Mouse (Mus musculus): ENCODE results near the gene Olfr1099. TPM values are rescaled to one million over a fixed set of nuclear protein-coding genes. Genes with fewer than 3 reads are reported as not detected.

Gene Olfr1099
- not detected in 2 replicates for polyA plus RNA-seq (2014; fragmentation: Nextera tagmentation; extraction: Ambion mirVana)

- DNase-seq (ENCODE audit: low spot score) (no peak), ATAC-seq (ENCODE audit: insufficient number of reproducible peaks, low FRiP score, low TSS enrichment, low read depth) (no peak)
- WGBS: 87% methylated on average over 1 of the region's 1 CpGs
- Histone ChIP-seq H3K4me3 (ENCODE audit: low read depth, low read length) (no peak within 1 kb of the TSS), H3K36me3 (ENCODE audit: control insufficient read depth, insufficient read depth, low read length) (no peaks in the 10 kb centered on the region), H3K4me2 (ENCODE audit: low read depth, severe bottlenecking) (no peak within 1 kb of the TSS), H3K4me1 (ENCODE audit: control insufficient read depth, insufficient read depth, low read length) (no peaks in the 10 kb centered on the region), H3K9ac (ENCODE audit: low read length) (no peak within 1 kb of the TSS), H3K9me3 (ENCODE audit: control insufficient read depth, low read length) (no peaks in the 10 kb centered on the region), H3K27ac (replicated peaks; ENCODE audit: low read depth, low read length) (no peak within 1 kb of the TSS), H3K27me3 (ENCODE audit: control insufficient read depth, insufficient read depth, low read length) (no peaks in the 10 kb centered on the region)
Measured at GRCm38 (mm10) chr2:86960593-86960992, at the start of gene Olfr1099. TSS of gene Olfr1099 (minus strand) at chr2:86960693.

GRCm38 (mm10) chr2:86998098-86998497 lies 37.6 kb upstream of the Olfr1099 start, which contains the start of gene Olfr1102:
TSS of gene Olfr1102 (plus strand) at chr2:86998398.
- Histone ChIP-seq H3K9me3 (ENCODE audit: control insufficient read depth, low read length) (no peaks in the 10 kb centered on the region), H3K9ac (ENCODE audit: low read length) (no peak within 1 kb of the TSS), H3K27ac (replicated peaks; ENCODE audit: low read depth, low read length) (no peak within 1 kb of the TSS), H3K4me2 (ENCODE audit: low read depth, severe bottlenecking) (no peak within 1 kb of the TSS), H3K27me3 (ENCODE audit: control insufficient read depth, insufficient read depth, low read length) (no peaks in the 10 kb centered on the region), H3K4me1 (ENCODE audit: control insufficient read depth, insufficient read depth, low read length) (no peaks in the 10 kb centered on the region), H3K4me3 (ENCODE audit: low read depth, low read length) (no peak within 1 kb of the TSS), H3K36me3 (ENCODE audit: control insufficient read depth, insufficient read depth, low read length) (no peaks in the 10 kb centered on the region)
- DNase-seq (ENCODE audit: low spot score) (no peak), ATAC-seq (ENCODE audit: insufficient number of reproducible peaks, low FRiP score, low TSS enrichment, low read depth) (no peak)

GRCm38 (mm10) chr2:86991121-86991520 lies 30.6 kb upstream of the Olfr1099 start, which contains the start of gene Olfr1101:
TSS of gene Olfr1101 (minus strand) at chr2:86991221.
- WGBS: 85% methylated on average over 3 of the region's 3 CpGs

GRCm38 (mm10) chr2:86979854-86980253 lies 19.4 kb upstream of the Olfr1099 start, which contains the start of gene Olfr1100:
TSS of gene Olfr1100 (minus strand) at chr2:86979954.
- DNase-seq (ENCODE audit: low spot score) (no peak), ATAC-seq (ENCODE audit: insufficient number of reproducible peaks, low FRiP score, low TSS enrichment, low read depth) (no peak)
- no peaks in the 10 kb centered on the region for H3K4me1 ChIP-seq (ENCODE audit: control insufficient read depth, insufficient read depth, low read length)
- H3K36me3 ChIP-seq (ENCODE audit: control insufficient read depth, insufficient read depth, low read length): no peaks in the 10 kb centered on the region
- H3K27me3 ChIP-seq (ENCODE audit: control insufficient read depth, insufficient read depth, low read length): no peaks in the 10 kb centered on the region
- no peaks in the 10 kb centered on the region for H3K9me3 ChIP-seq (ENCODE audit: control insufficient read depth, low read length)
- no peak within 1 kb of the TSS for H3K9ac ChIP-seq (ENCODE audit: low read length)
- 82% methylated on average over 3 of the region's 3 CpGs for WGBS
- H3K4me2 ChIP-seq (ENCODE audit: low read depth, severe bottlenecking): no peak within 1 kb of the TSS
- no peak within 1 kb of the TSS for H3K4me3 ChIP-seq (ENCODE audit: low read depth, low read length)
- H3K27ac ChIP-seq (replicated peaks; ENCODE audit: low read depth, low read length): no peak within 1 kb of the TSS

More at GRCm38 (mm10) chr2:86991121-86991520, 30.6 kb upstream of the Olfr1099 start, which contains the start of gene Olfr1101:
- DNase-seq (ENCODE audit: low spot score) (no peak), ATAC-seq (ENCODE audit: insufficient number of reproducible peaks, low FRiP score, low TSS enrichment, low read depth) (no peak)
- H3K4me1 ChIP-seq (ENCODE audit: control insufficient read depth, insufficient read depth, low read length): no peaks in the 10 kb centered on the region
- H3K4me3 ChIP-seq (ENCODE audit: low read depth, low read length): no peak within 1 kb of the TSS
- H3K27me3 ChIP-seq (ENCODE audit: control insufficient read depth, insufficient read depth, low read length): no peaks in the 10 kb centered on the region
- H3K4me2 ChIP-seq (ENCODE audit: low read depth, severe bottlenecking): no peak within 1 kb of the TSS
- H3K9ac ChIP-seq (ENCODE audit: low read length): no peak within 1 kb of the TSS
- H3K27ac ChIP-seq (replicated peaks; ENCODE audit: low read depth, low read length): no peak within 1 kb of the TSS
- H3K9me3 ChIP-seq (ENCODE audit: control insufficient read depth, low read length): no peaks in the 10 kb centered on the region
- H3K36me3 ChIP-seq (ENCODE audit: control insufficient read depth, insufficient read depth, low read length): no peaks in the 10 kb centered on the region

DNA sequence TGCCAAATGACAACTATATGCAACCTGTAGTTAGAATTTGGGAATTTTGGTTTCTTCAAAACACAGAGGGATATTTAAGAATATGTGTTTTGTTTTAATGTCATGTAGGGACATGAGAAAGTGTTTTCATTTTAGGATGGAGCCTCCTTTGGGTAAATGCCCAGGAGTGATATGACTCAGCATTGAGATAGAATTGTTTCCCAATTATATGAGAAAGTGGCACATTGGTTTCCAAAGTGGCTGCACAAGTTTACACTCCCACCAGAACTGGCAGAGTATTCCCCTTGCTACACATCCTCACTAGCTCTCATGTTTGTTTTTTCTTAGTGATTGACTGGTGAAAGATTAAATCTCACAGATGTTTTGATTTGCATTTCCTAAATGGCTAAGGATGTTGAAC lies 33.9 kb downstream of the Olfr1099 start:
- ATAC-seq (ENCODE audit: insufficient number of reproducible peaks, low FRiP score, low TSS enrichment, low read depth) (no peak), DNase-seq (ENCODE audit: low spot score) (no peak)
- Histone ChIP-seq H3K9me3 (ENCODE audit: control insufficient read depth, low read length) (no peaks in the 10 kb centered on the region), H3K4me1 (ENCODE audit: control insufficient read depth, insufficient read depth, low read length) (no peaks in the 10 kb centered on the region), H3K4me2 (ENCODE audit: low read depth, severe bottlenecking) (no peak overlapping the region), H3K27me3 (ENCODE audit: control insufficient read depth, insufficient read depth, low read length) (no peaks in the 10 kb centered on the region), H3K4me3 (ENCODE audit: low read depth, low read length) (no peak overlapping the region), H3K36me3 (ENCODE audit: control insufficient read depth, insufficient read depth, low read length) (no peaks in the 10 kb centered on the region), H3K9ac (ENCODE audit: low read length) (no peak overlapping the region), H3K27ac (replicated peaks; ENCODE audit: low read depth, low read length) (no peak overlapping the region)

- no peaks in the 10 kb centered on the region for H3K9me3 ChIP-seq (ENCODE audit: control insufficient read depth, low read length)
- no peaks in the 10 kb centered on the region for H3K27me3 ChIP-seq (ENCODE audit: control insufficient read depth, insufficient read depth, low read length)
- H3K27ac ChIP-seq (replicated peaks; ENCODE audit: low read depth, low read length): no peak within 1 kb of the TSS
- H3K4me3 ChIP-seq (ENCODE audit: low read depth, low read length): no peak within 1 kb of the TSS
- H3K9ac ChIP-seq (ENCODE audit: low read length): no peak within 1 kb of the TSS
- H3K4me1 ChIP-seq (ENCODE audit: control insufficient read depth, insufficient read depth, low read length): no peaks in the 10 kb centered on the region
- no peak within 1 kb of the TSS for H3K4me2 ChIP-seq (ENCODE audit: low read depth, severe bottlenecking)
- WGBS: 87% methylated on average over 1 of the region's 1 CpGs
- no peak for ATAC-seq (ENCODE audit: insufficient number of reproducible peaks, low FRiP score, low TSS enrichment, low read depth)
- H3K36me3 ChIP-seq (ENCODE audit: control insufficient read depth, insufficient read depth, low read length): no peaks in the 10 kb centered on the region
- no peak for DNase-seq (ENCODE audit: low spot score)
Measured at GRCm38 (mm10) chr2:86924445-86924844, 36.0 kb downstream of the Olfr1099 start, which contains the start of gene Olfr1098. TSS of gene Olfr1098 (minus strand) at chr2:86924545.

DNA sequence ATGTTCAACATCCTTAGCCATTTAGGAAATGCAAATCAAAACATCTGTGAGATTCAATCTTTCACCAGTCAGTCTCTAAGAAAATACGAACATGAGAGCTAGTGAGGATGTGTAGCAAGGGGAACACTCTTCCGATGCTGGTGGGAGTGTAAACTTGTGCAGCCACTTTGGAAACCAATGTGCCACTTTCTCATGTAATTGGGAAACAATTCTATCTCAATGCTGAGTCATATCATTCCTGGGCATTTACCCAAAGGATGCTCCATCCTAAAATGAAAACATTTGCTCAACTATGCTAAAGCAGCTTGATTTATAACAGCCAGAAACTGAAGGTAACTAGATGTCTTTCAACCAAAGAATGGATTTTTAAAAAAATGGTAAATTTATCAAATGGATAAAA lies 54.8 kb downstream of the Olfr1099 start:
- DNase-seq (ENCODE audit: low spot score) (no peak), ATAC-seq (ENCODE audit: insufficient number of reproducible peaks, low FRiP score, low TSS enrichment, low read depth) (no peak)
- Histone ChIP-seq H3K4me2 (ENCODE audit: low read depth, severe bottlenecking) (no peak overlapping the region), H3K27me3 (ENCODE audit: control insufficient read depth, insufficient read depth, low read length) (no peaks in the 10 kb centered on the region), H3K9ac (ENCODE audit: low read length) (no peak overlapping the region), H3K4me1 (ENCODE audit: control insufficient read depth, insufficient read depth, low read length) (no peaks in the 10 kb centered on the region), H3K4me3 (ENCODE audit: low read depth, low read length) (no peak overlapping the region), H3K36me3 (ENCODE audit: control insufficient read depth, insufficient read depth, low read length) (no peaks in the 10 kb centered on the region), H3K27ac (replicated peaks; ENCODE audit: low read depth, low read length) (no peak overlapping the region), H3K9me3 (ENCODE audit: control insufficient read depth, low read length) (no peaks in the 10 kb centered on the region)
- 93% methylated on average over 2 of the region's 2 CpGs for WGBS

Other genes with a start within 250 kb of the Olfr1099 start
- not detected in 2 replicates for gene Olfr1089, start 227.0 kb downstream of the Olfr1099 start, polyA plus RNA-seq (2014; fragmentation: Nextera tagmentation; extraction: Ambion mirVana)
- gene Olfr1090, start 201.7 kb downstream of the Olfr1099 start, polyA plus RNA-seq (2014; fragmentation: Nextera tagmentation; extraction: Ambion mirVana): not detected in 2 replicates
- not detected in 2 replicates for gene Olfr1093, start 178.2 kb downstream of the Olfr1099 start, polyA plus RNA-seq (2014; fragmentation: Nextera tagmentation; extraction: Ambion mirVana)
- not detected in 2 replicates for gene Olfr141, start 150.7 kb downstream of the Olfr1099 start, polyA plus RNA-seq (2014; fragmentation: Nextera tagmentation; extraction: Ambion mirVana)
- not detected in 2 replicates for gene Olfr1094, start 136.0 kb downstream of the Olfr1099 start, polyA plus RNA-seq (2014; fragmentation: Nextera tagmentation; extraction: Ambion mirVana)
- gene Olfr1095, start 109.0 kb downstream of the Olfr1099 start, polyA plus RNA-seq (2014; fragmentation: Nextera tagmentation; extraction: Ambion mirVana): not detected in 2 replicates
- not detected in 2 replicates for gene Gm13723, start 85.9 kb downstream of the Olfr1099 start, polyA plus RNA-seq (2014; fragmentation: Nextera tagmentation; extraction: Ambion mirVana)
- not detected in 2 replicates for gene Olfr1097, start 68.5 kb downstream of the Olfr1099 start, polyA plus RNA-seq (2014; fragmentation: Nextera tagmentation; extraction: Ambion mirVana)
- gene Olfr1098, start 36.1 kb downstream of the Olfr1099 start, polyA plus RNA-seq (2014; fragmentation: Nextera tagmentation; extraction: Ambion mirVana): not detected in 2 replicates
- gene Olfr1100, start 19.3 kb upstream of the Olfr1099 start, polyA plus RNA-seq (2014; fragmentation: Nextera tagmentation; extraction: Ambion mirVana): not detected in 2 replicates
- gene Olfr1101, start 30.5 kb upstream of the Olfr1099 start, polyA plus RNA-seq (2014; fragmentation: Nextera tagmentation; extraction: Ambion mirVana): not detected in 2 replicates
- not detected in 2 replicates for gene Olfr1102, start 37.7 kb upstream of the Olfr1099 start, polyA plus RNA-seq (2014; fragmentation: Nextera tagmentation; extraction: Ambion mirVana)
- not detected in 2 replicates for gene Olfr1104, start 66.4 kb upstream of the Olfr1099 start, polyA plus RNA-seq (2014; fragmentation: Nextera tagmentation; extraction: Ambion mirVana)
- not detected in 2 replicates for gene Olfr1105, start 75.8 kb upstream of the Olfr1099 start, polyA plus RNA-seq (2014; fragmentation: Nextera tagmentation; extraction: Ambion mirVana)
- gene Olfr1106, start 91.6 kb upstream of the Olfr1099 start, polyA plus RNA-seq (2014; fragmentation: Nextera tagmentation; extraction: Ambion mirVana): not detected in 2 replicates
- gene Olfr1107, start 115.1 kb upstream of the Olfr1099 start, polyA plus RNA-seq (2014; fragmentation: Nextera tagmentation; extraction: Ambion mirVana): not detected in 2 replicates
- gene Olfr1109, start 135.3 kb upstream of the Olfr1099 start, polyA plus RNA-seq (2014; fragmentation: Nextera tagmentation; extraction: Ambion mirVana): not detected in 2 replicates
- gene Olfr259, start 153.9 kb upstream of the Olfr1099 start, polyA plus RNA-seq (2014; fragmentation: Nextera tagmentation; extraction: Ambion mirVana): not detected in 2 replicates
- gene Olfr1110, start 179.6 kb upstream of the Olfr1099 start, polyA plus RNA-seq (2014; fragmentation: Nextera tagmentation; extraction: Ambion mirVana): not detected in 2 replicates
- gene Olfr1111, start 191.9 kb upstream of the Olfr1099 start, polyA plus RNA-seq (2014; fragmentation: Nextera tagmentation; extraction: Ambion mirVana): not detected in 2 replicates
- not detected in 2 replicates for gene Olfr1112, start 227.1 kb upstream of the Olfr1099 start, polyA plus RNA-seq (2014; fragmentation: Nextera tagmentation; extraction: Ambion mirVana)
- not detected in 2 replicates for gene Olfr1113, start 248.3 kb upstream of the Olfr1099 start, polyA plus RNA-seq (2014; fragmentation: Nextera tagmentation; extraction: Ambion mirVana)

Measured in limb, embryonic 11.5 days (tissue).